Mouse (Mus musculus) kidney, postnatal 0 days (tissue): ENCODE data around the gene Maml3. TPM values are rescaled to one million over a fixed set of nuclear protein-coding genes. Genes with fewer than 3 reads are reported as not detected.
A peak's percentile ranks its signal among the peaks of the same experiment; 100 is the strongest.

Experiments
- ATAC-seq: fragments of 200-750 bp; cut with Nextera tagmentation; replicated peaks from 2 replicates; pipeline ENCODE4 v1.8.0; 2017; ENCODE audit warnings: low read depth, moderate number of reproducible peaks, moderate TSS enrichment, moderate library complexity; ENCODE audit not compliant: low FRiP score
- DNase-seq: peaks from one replicate; pipeline ENCODE4 v3.0.0-alpha.2; 2016; ENCODE audit warnings: low spot score
- H3K27ac ChIP-seq: fragments of 300-500 bp; sonication (generic); 2 replicates; pipeline ENCODE4 v1.5.1; 2014; ENCODE audit warnings: mild to moderate bottlenecking
- H3K27me3 ChIP-seq: fragments of 300-500 bp; sonication (generic); 2 replicates; pipeline ENCODE4 v1.6.1; 2014; ENCODE audit warnings: low read length, mixed read lengths; ENCODE audit not compliant: insufficient read depth
- H3K36me3 ChIP-seq: fragments of 300-500 bp; sonication (generic); 2 replicates; pipeline ENCODE4 v1.6.1; 2014; ENCODE audit warnings: low read length, mixed read lengths; ENCODE audit not compliant: insufficient read depth
- H3K4me1 ChIP-seq: fragments of 300-500 bp; sonication (generic); replicated peaks from 2 replicates; pipeline ENCODE4 v1.6.1; 2014; ENCODE audit warnings: antibody characterized with exemption, low read length, mixed read lengths; ENCODE audit not compliant: insufficient read depth
- H3K4me2 ChIP-seq: fragments of 300-500 bp; sonication (generic); 2 replicates; pipeline ENCODE4 v1.6.1; 2014; ENCODE audit warnings: mild to moderate bottlenecking, low read length, moderate library complexity, mixed read lengths
- H3K4me3 ChIP-seq: fragments of 300-500 bp; sonication (generic); replicated peaks from 2 replicates; pipeline ENCODE4 v1.5.1; 2014; ENCODE audit warnings: low read depth, low read length
- H3K9ac ChIP-seq: fragments of 300-500 bp; sonication (generic); 2 replicates; pipeline ENCODE4 v1.6.1; 2014; ENCODE audit warnings: low read depth, low read length
- H3K9me3 ChIP-seq: fragments of 300-500 bp; sonication (generic); replicated peaks from 2 replicates; pipeline ENCODE4 v1.6.1; 2016; ENCODE audit warnings: low read length, inconsistent platforms, mixed read lengths
- CTCF ChIP-seq: IDR thresholded peaks from 2 replicates; pipeline ENCODE4 v1.5.1; 2016; ENCODE audit warnings: antibody characterized with exemption, low read depth, mild to moderate bottlenecking, moderate library complexity
- WGBS: fragments of 180-500 bp; shearing (Covaris S2); extraction: QIAGEN DNeasy Blood & Tissue Kit; methylation state at CpG from one replicate; pipeline ENCODE4 v1.1.7; 2014; 5-methylcytosine and 5-hydroxymethylcytosine counted together
- polyA plus RNA-seq: library from polyadenylated mRNA; unstranded; fragments of >200 nt; fragmentation: Nextera tagmentation; extraction: Ambion mirVana; gene quantifications from 2 replicates; pipeline ENCODE4 v1.2.1, GENCODE M21; 2015

The Maml3 gene
- polyA plus RNA-seq, 1 experiment from 2014 or later, result 5.4 TPM

- Histone ChIP-seq H3K27me3 (no peaks in the 10 kb centered on the region), H3K9ac (no peak overlapping the region), H3K9me3 (no peaks in the 10 kb centered on the region), H3K36me3 (no peaks in the 10 kb centered on the region), H3K27ac (no peak overlapping the region), H3K4me1 (peaks cover 28% of the 10 kb centered on the region), H3K4me3 (no peak overlapping the region), H3K4me2 (no peak overlapping the region)
- 93% methylated on average over 7 of the region's 7 CpGs for WGBS
- peak; percentile 62 for TF ChIP-seq CTCF
- DNase-seq, result no peak
- no peak for ATAC-seq
Measured at GRCm38 (mm10) chr3:51705220-51705619, 399.7 kb downstream of the Maml3 start.

GRCm38 (mm10) chr3:51703478-51703877 lies 401.4 kb downstream of the Maml3 start:
- no peak overlapping the region for H3K9ac ChIP-seq
- no peaks in the 10 kb centered on the region for H3K9me3 ChIP-seq
- no peaks in the 10 kb centered on the region for H3K36me3 ChIP-seq
- H3K4me1 ChIP-seq, result peaks cover 24% of the 10 kb centered on the region; the same call in 1 of the 2 replicates
- H3K4me3 ChIP-seq, result no peak overlapping the region
- WGBS, result 88% methylated on average over 8 of the region's 8 CpGs
- no peaks in the 10 kb centered on the region for H3K27me3 ChIP-seq
- DNase-seq, result no peak
- H3K27ac ChIP-seq, result no peak overlapping the region
- TF ChIP-seq CTCF, result no peak
- ATAC-seq, result no peak
- H3K4me2 ChIP-seq, result no peak overlapping the region

GRCm38 (mm10) chr3:51702701-51703286 lies 402.1 kb downstream of the Maml3 start:
- no peak overlapping the region for H3K9ac ChIP-seq
- no peak overlapping the region for H3K4me2 ChIP-seq
- no peaks in the 10 kb centered on the region for H3K27me3 ChIP-seq
- H3K36me3 ChIP-seq, result no peaks in the 10 kb centered on the region
- no peak overlapping the region for H3K27ac ChIP-seq
- no peak overlapping the region for H3K4me3 ChIP-seq
- no peak for DNase-seq
- no peaks in the 10 kb centered on the region for H3K9me3 ChIP-seq
- peaks cover 24% of the 10 kb centered on the region; the same call in 1 of the 2 replicates for H3K4me1 ChIP-seq
- 48% methylated on average over 8 of the region's 8 CpGs for WGBS
- no peak for TF ChIP-seq CTCF
- ATAC-seq, result no peak

DNA sequence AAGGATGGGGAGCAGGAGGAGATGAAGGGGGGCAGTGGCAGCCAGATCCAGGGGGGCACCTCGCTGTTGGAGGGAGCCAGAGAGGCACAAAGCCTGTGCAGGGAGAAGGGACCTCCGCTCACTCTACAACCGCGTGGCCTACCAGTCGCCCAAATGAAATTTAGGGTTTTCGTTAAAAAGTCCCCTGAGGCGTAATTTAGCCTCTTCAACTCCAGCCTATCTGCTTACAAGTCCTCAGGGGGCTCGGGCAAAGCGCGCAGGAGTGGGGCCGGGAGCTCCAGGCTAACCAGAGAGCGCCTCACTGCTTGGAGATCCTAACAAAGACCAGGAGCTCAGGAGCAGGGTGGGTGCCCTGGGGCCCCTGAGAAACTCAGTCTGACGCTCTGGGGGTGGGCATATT lies 402.9 kb downstream of the Maml3 start:
- no peak for DNase-seq
- Histone ChIP-seq H3K9me3 (no peaks in the 10 kb centered on the region), H3K4me1 (peaks cover 24% of the 10 kb centered on the region; the same call in 1 of the 2 replicates), H3K4me3 (no peak overlapping the region; the same call in 1 of the 2 replicates), H3K27me3 (no peaks in the 10 kb centered on the region), H3K36me3 (no peaks in the 10 kb centered on the region), H3K9ac (peak overlapping the region; percentile 43; the same call in 1 of the 2 replicates), H3K4me2 (peak overlapping the region; percentile 74), H3K27ac (peak overlapping the region; percentile 74)
- ATAC-seq, result no peak; the same call in 1 of the 2 replicates
- no peak for TF ChIP-seq CTCF
- 21% methylated on average over 13 of the region's 13 CpGs for WGBS

GRCm38 (mm10) chr3:51701281-51701751 lies 403.6 kb downstream of the Maml3 start:
- peak; percentile 85 for TF ChIP-seq CTCF
- Histone ChIP-seq H3K4me1 (peaks cover 24% of the 10 kb centered on the region; the same call in 1 of the 2 replicates), H3K36me3 (0 out of 2 replicates have a peak, but pooled peaks cover 5% of the 10 kb centered on the region), H3K4me2 (peak overlapping the region; percentile 74), H3K4me3 (peak overlapping the region; percentile 22), H3K9me3 (no peaks in the 10 kb centered on the region), H3K27me3 (no peaks in the 10 kb centered on the region), H3K9ac (peak overlapping the region; percentile 43), H3K27ac (peak overlapping the region; percentile 74)
- ATAC-seq (peak; percentile 87), DNase-seq (peak; percentile 86)
- under 1% methylated on average over 27 of the region's 27 CpGs for WGBS

- H3K27ac ChIP-seq, result peak overlapping the region; percentile 74
- ATAC-seq, result no peak
Measured at GRCm38 (mm10) chr3:51700731-51701280, 404.1 kb downstream of the Maml3 start.

More at GRCm38 (mm10) chr3:51700731-51701280, 404.1 kb downstream of the Maml3 start:
- WGBS, result 13% methylated on average over 15 of the region's 15 CpGs
- peaks cover 24% of the 10 kb centered on the region; the same call in 1 of the 2 replicates for H3K4me1 ChIP-seq
- DNase-seq, result peak; percentile 66
- peak overlapping the region; percentile 74 for H3K4me2 ChIP-seq
- peak overlapping the region; percentile 43; the same call in 1 of the 2 replicates for H3K9ac ChIP-seq
- peak overlapping the region; percentile 22; the same call in 1 of the 2 replicates for H3K4me3 ChIP-seq
- 0 out of 2 replicates have a peak, but pooled peaks cover 5% of the 10 kb centered on the region for H3K36me3 ChIP-seq
- H3K27me3 ChIP-seq, result no peaks in the 10 kb centered on the region
- no peaks in the 10 kb centered on the region for H3K9me3 ChIP-seq
- TF ChIP-seq CTCF, result no peak
